Mouse (Mus musculus) ES-E14 (cell line): ENCODE measurements around the gene Vps37c. TPM values are rescaled to one million over a fixed set of nuclear protein-coding genes. Genes with fewer than 3 reads are reported as not detected.

Experiments used
- DNase-seq: peaks from one replicate; pipeline ENCODE4 v3.0.0-alpha.2; 2013; ENCODE audit warnings: low read depth, low spot score
- H3K27ac ChIP-seq: 2 replicates; pipeline ENCODE4 v1.5.1; 2012; ENCODE audit warnings: low read depth, mild to moderate bottlenecking, low read length, moderate library complexity, mixed read lengths; ENCODE audit not compliant: poor library complexity, insufficient read depth, severe bottlenecking
- H3K36me3 ChIP-seq: 2 replicates; pipeline ENCODE4 v1.6.1; 2012; ENCODE audit warnings: mild to moderate bottlenecking, low read length, moderate library complexity, mixed read lengths; ENCODE audit not compliant: control insufficient read depth, poor library complexity, insufficient read depth, severe bottlenecking
- H3K4me1 ChIP-seq, 2 experiments: fragments of 150-350 bp in 1 of 2; sonication (generic) in 1 of 2; 2 replicates each; pipeline ENCODE4 v1.6.1; 2012; ENCODE audit warnings: low read length in 2 of 2, mild to moderate bottlenecking in 1 of 2, mixed read lengths in 1 of 2; ENCODE audit not compliant: control insufficient read depth in 2 of 2, insufficient read depth in 2 of 2, poor library complexity in 1 of 2
- H3K4me3 ChIP-seq, 2 experiments: fragments of 150-350 bp in 1 of 2; sonication (generic) in 1 of 2; 2 replicates each; pipeline ENCODE4 v1.5.1; 2012; ENCODE audit warnings: low read length in 2 of 2, low read depth in 1 of 2, mild to moderate bottlenecking in 1 of 2, mixed read lengths in 1 of 2; ENCODE audit not compliant: insufficient read depth in 1 of 2, poor library complexity in 1 of 2, severe bottlenecking in 1 of 2
- H3K9ac ChIP-seq: 2 replicates; pipeline ENCODE4 v1.6.1; 2012; ENCODE audit warnings: low read depth, mild to moderate bottlenecking, low read length, mixed read lengths; ENCODE audit not compliant: poor library complexity, insufficient read depth, severe bottlenecking
- H3K9me3 ChIP-seq: fragments of 150-350 bp; sonication (generic); 2 replicates; pipeline ENCODE4 v1.6.1; 2012; ENCODE audit warnings: low read depth, mild to moderate bottlenecking, low read length; ENCODE audit not compliant: control insufficient read depth, insufficient read depth
- CHD2 ChIP-seq: IDR thresholded peaks from 2 replicates; pipeline ENCODE4 v1.6.1; 2014; ENCODE audit warnings: mild to moderate bottlenecking, low read depth, low read length, inconsistent platforms
- HCFC1 ChIP-seq: IDR thresholded peaks from 2 replicates; pipeline ENCODE4 v1.6.1; 2012; ENCODE audit warnings: low read length, inconsistent platforms, borderline replicate concordance; ENCODE audit not compliant: insufficient read depth
- MAFK ChIP-seq: IDR thresholded peaks from 2 replicates; pipeline ENCODE4 v1.6.1; 2014; ENCODE audit warnings: mild to moderate bottlenecking, low read depth, low read length, inconsistent platforms; ENCODE audit not compliant: insufficient read depth
- ZC3H11A ChIP-seq: IDR thresholded peaks from 2 replicates; pipeline ENCODE4 v1.6.1; 2012; ENCODE audit warnings: low read depth, mild to moderate bottlenecking, inconsistent platforms, low read length, borderline replicate concordance
- ZNF384 ChIP-seq: IDR thresholded peaks from 2 replicates; pipeline ENCODE4 v1.6.1; 2012; ENCODE audit warnings: low read depth, low read length, inconsistent platforms
- in situ Hi-C, 2 experiments: fragments of 600-800 bp; cut with MboI; formaldehyde crosslinking; loops; one replicate each; pipeline ENCODE4 v1.15.1; 2025; ENCODE audit warnings: low sequenced_read_pairs in 2 of 2, inconsistent platforms in 1 of 2; ENCODE audit not compliant: unreplicated experiment in 2 of 2
- total RNA-seq: library from RNA; depleted of rRNA; stranded (reverse); fragments of 300-350 nt; gene quantifications from 2 replicates; pipeline ENCODE4 v1.2.3, GENCODE M21; 2012; rRNA removed

The Vps37c gene
- total RNA-seq = 6.2 and 6.6 TPM in 2 replicates

DNA sequence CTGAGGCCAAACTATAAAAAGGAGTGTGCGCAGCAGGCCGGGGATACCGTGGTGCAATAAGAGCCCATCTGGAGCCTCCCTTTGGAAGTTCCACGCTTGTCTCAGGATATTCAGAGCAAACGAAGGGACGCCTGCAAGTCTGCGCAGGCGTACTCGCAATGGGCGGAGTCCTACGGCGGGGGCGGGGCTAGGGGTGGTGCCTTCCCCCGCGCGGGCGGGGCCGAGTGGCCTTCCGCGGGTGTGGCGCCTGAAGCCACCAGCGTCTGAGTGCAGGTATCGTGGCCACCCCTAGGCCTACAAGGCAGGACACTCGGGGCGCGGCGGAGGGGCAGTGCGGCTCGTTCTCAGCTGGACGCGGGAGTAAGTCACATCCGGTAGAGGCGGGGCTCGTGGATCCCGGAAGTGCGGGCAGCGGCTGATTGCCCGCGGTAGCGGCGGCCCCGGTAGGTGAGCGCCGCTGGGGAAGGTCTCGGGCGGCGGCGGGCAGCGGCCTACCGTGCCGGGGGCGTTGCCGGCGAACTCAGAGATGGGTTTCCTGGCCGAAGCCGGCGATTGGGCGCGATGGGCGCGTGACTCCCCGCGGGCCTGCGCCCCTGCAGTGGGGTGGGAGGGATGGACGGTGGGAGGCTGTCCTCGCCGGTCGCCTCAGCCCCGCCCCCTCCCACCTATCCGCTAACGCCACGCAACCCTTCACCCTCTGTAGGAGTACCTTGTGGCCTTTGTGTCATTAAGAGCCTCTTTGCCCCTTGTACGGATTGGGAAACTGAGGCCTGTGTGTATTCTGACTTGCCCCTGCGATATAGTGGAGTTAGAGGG, at the start of gene Vps37c:
Gene Vps37c (plus strand): TSS at position 199 of the 816 bp plus-strand sequence.
- Histone ChIP-seq H3K9ac (peak within 1 kb of the TSS; percentile 90), H3K4me1 (peaks cover 1 to 6% of the 10 kb centered on the region in 2 experiments; a peak in 2 of 4 replicates), H3K9me3 (no peaks in the 10 kb centered on the region), H3K4me3 (peak within 1 kb of the TSS; percentile 87 to 92), H3K27ac (peak within 1 kb of the TSS; percentile 74), H3K36me3 (no peaks in the 10 kb centered on the region)
- in situ Hi-C loops = no loop called here
- DNase-seq = peak; percentile 74
- peak; percentile 12; the same call in 1 of the 2 replicates for TF ChIP-seq HCFC1
- no peak for TF ChIP-seq CHD2
- no peak for TF ChIP-seq ZC3H11A
- TF ChIP-seq ZNF384 = no peak

DNA sequence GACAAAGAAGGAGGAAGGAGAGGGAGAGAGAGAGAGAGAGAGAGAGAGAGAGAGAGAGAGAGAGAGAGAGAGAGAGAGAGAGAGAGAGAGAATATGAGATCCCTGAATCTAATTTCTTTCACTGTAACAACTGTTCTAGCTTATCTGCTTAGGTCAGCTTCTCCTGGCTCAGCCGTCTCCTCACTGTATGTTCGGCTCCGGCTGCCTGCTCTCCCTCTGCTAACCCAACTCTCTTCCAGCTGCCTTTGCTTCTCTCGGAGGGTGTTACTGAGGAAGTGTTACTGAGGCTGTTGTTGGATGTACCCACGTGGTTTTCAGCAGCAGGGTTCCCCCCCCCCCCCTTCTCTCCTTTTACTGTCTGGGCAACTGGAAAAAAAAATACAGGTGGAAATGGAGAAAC, 48.5 kb upstream of the Vps37c start:
- no peaks in the 10 kb centered on the region for H3K36me3 ChIP-seq
- DNase-seq = no peak
- H3K9ac ChIP-seq = no peak overlapping the region
- H3K27ac ChIP-seq = no peak overlapping the region
- TF ChIP-seq CHD2 (no peak), MAFK (no peak), ZC3H11A (no peak), ZNF384 (no peak), HCFC1 (no peak)
- H3K4me1 ChIP-seq = no peaks in the 10 kb centered on the region
- H3K4me3 ChIP-seq = no peak overlapping the region
- in situ Hi-C loops = no loop called here
- H3K9me3 ChIP-seq = no peaks in the 10 kb centered on the region

DNA sequence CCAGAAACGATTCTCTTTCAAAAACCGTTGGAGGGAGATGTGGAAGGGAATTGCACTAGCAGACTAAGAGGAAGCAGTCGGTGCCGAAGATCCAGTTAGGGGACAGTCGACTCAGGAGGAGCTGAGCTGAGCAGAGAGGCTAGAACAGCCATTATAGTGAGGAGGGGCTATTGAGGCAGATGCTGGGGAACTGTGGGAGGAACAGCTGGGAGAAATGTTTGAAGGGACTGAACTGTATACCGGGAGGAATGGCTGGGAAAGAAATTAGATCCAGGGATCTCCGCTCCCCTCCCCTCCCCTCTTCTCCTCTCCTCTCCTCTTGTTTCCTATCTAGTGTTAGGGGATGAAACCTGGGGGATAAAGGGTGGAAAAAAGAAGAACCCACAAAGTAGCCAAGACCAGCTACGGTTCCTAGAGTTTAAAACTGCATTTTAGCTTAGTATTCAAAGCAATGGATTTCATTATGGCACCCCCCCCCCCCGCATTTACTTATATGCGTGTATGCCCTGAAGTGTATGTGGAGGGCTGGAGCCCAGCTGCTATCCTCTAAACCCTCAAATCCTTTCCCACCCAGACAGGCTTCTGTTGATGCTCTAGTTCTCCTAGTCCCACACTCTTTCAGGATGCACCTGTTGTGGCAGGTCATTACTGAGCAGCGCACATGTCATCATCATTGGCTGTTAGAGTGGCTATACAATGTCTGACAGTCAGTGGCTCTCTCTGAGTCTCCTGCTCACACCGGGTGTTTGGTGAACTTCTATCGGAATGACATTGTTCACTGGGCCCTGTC, 47.8 kb upstream of the Vps37c start:
- H3K36me3 ChIP-seq = no peaks in the 10 kb centered on the region
- TF ChIP-seq ZNF384 (no peak), MAFK (no peak), ZC3H11A (no peak)
- no peak overlapping the region for H3K9ac ChIP-seq
- no peak overlapping the region for H3K4me3 ChIP-seq
- no peak overlapping the region for H3K27ac ChIP-seq
- H3K9me3 ChIP-seq = no peaks in the 10 kb centered on the region
- in situ Hi-C loops = no loop called here
- no peak for DNase-seq
- no peaks in the 10 kb centered on the region for H3K4me1 ChIP-seq

DNA sequence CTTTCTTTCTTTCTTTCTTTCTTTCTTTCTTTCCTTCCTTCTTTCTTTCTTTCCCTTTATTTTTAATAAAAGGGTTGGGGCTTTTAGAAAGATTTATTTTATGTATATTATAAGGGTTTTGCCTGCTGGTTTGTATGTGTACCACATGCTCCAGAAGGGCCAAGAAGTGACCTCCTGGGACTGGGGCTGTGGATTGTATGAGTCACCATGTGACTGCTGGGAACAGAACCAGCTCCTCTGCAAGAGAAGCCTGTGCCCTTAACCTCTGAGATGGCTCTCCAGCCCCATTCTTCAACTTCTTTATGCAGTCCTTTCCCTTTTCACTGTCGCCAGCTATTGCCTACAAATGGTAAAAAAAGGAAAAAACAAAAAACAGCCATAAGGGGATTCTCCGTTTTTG, 42.9 kb upstream of the Vps37c start:
- in situ Hi-C loops = no loop called here
- H3K9ac ChIP-seq = no peak overlapping the region
- no peak overlapping the region for H3K27ac ChIP-seq
- H3K36me3 ChIP-seq = no peaks in the 10 kb centered on the region
- H3K4me1 ChIP-seq = no peaks in the 10 kb centered on the region
- TF ChIP-seq MAFK (no peak), ZC3H11A (no peak), HCFC1 (no peak), CHD2 (no peak), ZNF384 (no peak)
- no peak overlapping the region for H3K4me3 ChIP-seq
- no peaks in the 10 kb centered on the region for H3K9me3 ChIP-seq
- no peak for DNase-seq
